In genomic region chr12:75599490-75599889, GRCm38 (mm10) we compare ENCODE assay signal across 8 mouse cellular contexts. TPM values are rescaled to one million over a fixed set of nuclear protein-coding genes. Genes with fewer than 3 reads are reported as not detected.
DNase-seq lines count a peak whose midpoint lies in the region; TF ChIP-seq lines count a peak whose summit lies in the region.

No protein-coding gene starts in this region.

- no peak overlapping the region for H3K4me3 ChIP-seq in heart, embryonic 10.5 days
- H3K4me3 ChIP-seq in liver, adult 2 months (ENCODE audit: insufficient read depth, low read depth, low read length), result no peak overlapping the region

- H3K4me1 ChIP-seq in heart, embryonic 10.5 days, result peaks cover 20% of the 10 kb centered on the region
- peaks cover 1% of the 10 kb centered on the region; the same call in 1 of the 2 replicates for H3K4me1 ChIP-seq in liver, adult 2 months (ENCODE audit: control insufficient read depth, insufficient read depth, low read length)

- no peak overlapping the region for H3K9ac ChIP-seq in liver, adult 2 months (ENCODE audit: low read depth, low read length)

- peaks cover 11% of the 10 kb centered on the region for H3K79me2 ChIP-seq in liver, adult 2 months (ENCODE audit: control insufficient read depth, insufficient read depth, low read length)

- no peak overlapping the region for H3K27ac ChIP-seq in heart, embryonic 10.5 days
- H3K27ac ChIP-seq in liver, adult 2 months (replicated peaks; ENCODE audit: insufficient read depth, low read depth, low read length), result no peak overlapping the region

- no peaks in the 10 kb centered on the region for H3K36me3 ChIP-seq in heart, embryonic 10.5 days
- no peaks in the 10 kb centered on the region for H3K36me3 ChIP-seq in liver, adult 2 months (ENCODE audit: control insufficient read depth, insufficient read depth, low read length)

- H3K9me3 ChIP-seq in heart, embryonic 10.5 days, result no peaks in the 10 kb centered on the region

- no peak for TF ChIP-seq CTCF in liver, adult 2 months (IDR thresholded peaks at IDR 0.05; ENCODE audit: low read depth, low read length)

- no peak for TF ChIP-seq POLR2A in liver, adult 2 months (IDR thresholded peaks at IDR 0.05; ENCODE audit: extremely low read depth, insufficient read depth, low read length)

- intact Hi-C loops in heart, postnatal 25 days (cut with DNase I), result loop anchor here (10.0 kb wide), 1 partner anchor 175 kb away; no protein-coding TSS in a partner anchor
- intact Hi-C loops in left cerebral cortex, postnatal 10 days (cut with DNase I), result loop anchor here (5.0 kb wide), 1 partner anchor 48 kb away; no protein-coding TSS in a partner anchor

- WGBS in heart, embryonic 10.5 days, result 21% methylated on average over 4 of the region's 4 CpGs
- WGBS in liver, adult 2 months, result 20% methylated on average over 4 of the region's 4 CpGs

- H3K27me3 ChIP-seq in heart, embryonic 10.5 days (ENCODE audit: insufficient read depth, poor library complexity, severe bottlenecking), result no peaks in the 10 kb centered on the region
- H3K27me3 ChIP-seq in liver, adult 2 months (ENCODE audit: control insufficient read depth, insufficient read depth, low read length), result no peaks in the 10 kb centered on the region

- peak; percentile 80 for DNase-seq in heart, embryonic 10.5 days (ENCODE audit: low spot score)
- DNase-seq in heart, postnatal 25 days (ENCODE audit: low spot score), result no peak
- peak; percentile 73 for DNase-seq in 416B (ENCODE audit: low read depth)
- DNase-seq in embryo, embryonic 11 days, result peak; percentile 68
- peak; percentile 79 for DNase-seq in liver, adult 2 months (ENCODE audit: extremely low read depth, low read depth, low spot score)
- no peak for DNase-seq in thymus, adult 18-20 months
- DNase-seq in left cerebral cortex, postnatal 10 days (ENCODE audit: extremely low spot score in 1 of 2, low spot score in 2 of 2), result no peak
- DNase-seq in urinary bladder, adult 18-20 months (ENCODE audit: low spot score in 2 of 2), result no peak

RNA-seq across cellular contexts. Expression of gene Ppp2r5e, which starts 3.4 kb away (rescaled TPM):
- 8.8 and 9.4 TPM in 2 replicates for polyA plus RNA-seq in heart, embryonic 10.5 days (2016; fragmentation: Nextera tagmentation; extraction: Ambion mirVana)
- total RNA-seq in heart, postnatal 25 days (2021), result 10 to 100 TPM; 32.0 to 33.8 TPM
- total RNA-seq in liver, adult 2 months (2014; rRNA removed), result 19.2 and 21.3 TPM in 2 replicates
- 8.2 and 11.4 TPM in 2 replicates for polyA plus RNA-seq in liver, adult 2 months (2012; rRNA removed)
- total RNA-seq in left cerebral cortex, postnatal 10 days (2021), result 10 to 100 TPM; 85.6 to 85.8 TPM

Comparison
In these comparisons a context has a peak if more than half of its experiments do, and no peak if none do; other contexts are left out.
1. DNase-seq: peak in heart, embryonic 10.5 days (single experiment), 416B (single experiment), embryo, embryonic 11 days (single experiment) and liver, adult 2 months (single experiment); none in heart, postnatal 25 days (single experiment), thymus, adult 18-20 months (0 of 2), left cerebral cortex, postnatal 10 days (0 of 2) and urinary bladder, adult 18-20 months (0 of 2).